Mouse (Mus musculus) colon, adult 2 months (tissue): ENCODE measurements around the gene Abca16. TPM values are rescaled to one million over a fixed set of nuclear protein-coding genes. Genes with fewer than 3 reads are reported as not detected.

Source experiments
- polyA plus RNA-seq: library from polyadenylated mRNA; depleted of rRNA; stranded (reverse); fragments of >200 nt; gene quantifications from 2 replicates; pipeline ENCODE4 v1.2.3, GENCODE M21; 2012; rRNA removed

Gene Abca16
- not detected in 2 replicates for polyA plus RNA-seq

GRCm38 (mm10) chr7:120409447-120409846 lies at the start of gene Abca16:
TSS of gene Abca16 (plus strand) at chr7:120409647.

Other genes with a start within 250 kb of the Abca16 start
- gene Anks4b, start 235.8 kb upstream of the Abca16 start, polyA plus RNA-seq: 7.0 and 8.9 TPM in 2 replicates
- 3.5 and 4.3 TPM in 2 replicates for gene Crym, start 207.5 kb upstream of the Abca16 start, polyA plus RNA-seq
- 0.02 TPM in 1 of 2 replicates, not detected in the other for gene Abca14, start 205.7 kb upstream of the Abca16 start, polyA plus RNA-seq
- not detected in 2 replicates for gene Abca15, start 81.0 kb upstream of the Abca16 start, polyA plus RNA-seq
- 51.4 and 59.9 TPM in 2 replicates for gene Uqcrc2, start 225.5 kb downstream of the Abca16 start, polyA plus RNA-seq